Mouse (Mus musculus) hindbrain, postnatal 0 days (tissue): ENCODE measurements around the gene Trib3. TPM values are rescaled to one million over a fixed set of nuclear protein-coding genes. Genes with fewer than 3 reads are reported as not detected.
"Not testable (repeated sequence)": the region's sequence is repeated elsewhere in the genome, so short reads cannot be mapped to it uniquely, and the experiment has no call there.

Source experiments
- ATAC-seq: fragments of 200-750 bp; cut with Nextera tagmentation; 2 replicates; pipeline ENCODE4 v1.8.0; 2017; ENCODE audit warnings: mild to moderate bottlenecking, moderate TSS enrichment, moderate library complexity
- DNase-seq: peaks from one replicate; pipeline ENCODE4 v3.0.0-alpha.2; 2015; ENCODE audit warnings: low spot score
- H3K27ac ChIP-seq: fragments of 300-500 bp; sonication (generic); 2 replicates; pipeline ENCODE4 v1.5.1; 2014; ENCODE audit warnings: mild to moderate bottlenecking
- H3K27me3 ChIP-seq: fragments of 300-500 bp; sonication (generic); 2 replicates; pipeline ENCODE4 v1.6.1; 2014; ENCODE audit warnings: low read length, mixed read lengths; ENCODE audit not compliant: insufficient read depth
- H3K36me3 ChIP-seq: fragments of 300-500 bp; sonication (generic); 2 replicates; pipeline ENCODE4 v1.6.1; 2014; ENCODE audit warnings: low read length, mixed read lengths; ENCODE audit not compliant: insufficient read depth
- H3K4me1 ChIP-seq: fragments of 300-500 bp; sonication (generic); 2 replicates; pipeline ENCODE4 v1.6.1; 2014; ENCODE audit warnings: antibody characterized with exemption, low read length, mixed read lengths; ENCODE audit not compliant: insufficient read depth
- H3K4me2 ChIP-seq: fragments of 300-500 bp; sonication (generic); 2 replicates; pipeline ENCODE4 v1.6.1; 2014; ENCODE audit warnings: low read depth, mild to moderate bottlenecking, low read length, moderate library complexity, mixed read lengths
- H3K4me3 ChIP-seq: fragments of 300-500 bp; sonication (generic); 2 replicates; pipeline ENCODE4 v1.5.1; 2014; ENCODE audit warnings: low read length
- H3K9ac ChIP-seq: fragments of 300-500 bp; sonication (generic); replicated peaks from 2 replicates; pipeline ENCODE4 v1.6.1; 2014; ENCODE audit warnings: mild to moderate bottlenecking, low read length, moderate library complexity, mixed read lengths
- H3K9me3 ChIP-seq: fragments of 300-500 bp; sonication (generic); 2 replicates; pipeline ENCODE4 v1.6.1; 2016; ENCODE audit warnings: low read length, mixed read lengths
- CTCF ChIP-seq: IDR thresholded peaks from 2 replicates; pipeline ENCODE4 v1.5.1; 2016; ENCODE audit warnings: antibody characterized with exemption, control low read depth, low read depth
- WGBS: fragments of 180-500 bp; shearing (Covaris S2); extraction: QIAGEN DNeasy Blood & Tissue Kit; methylation state at CpG from one replicate; pipeline ENCODE4 v1.1.7; 2014; 5-methylcytosine and 5-hydroxymethylcytosine counted together
- polyA plus RNA-seq: library from polyadenylated mRNA; unstranded; fragments of >200 nt; fragmentation: Nextera tagmentation; extraction: Ambion mirVana; gene quantifications from 2 replicates; pipeline ENCODE4 v1.2.1, GENCODE M21; 2015
- total RNA-seq: library from RNA; depleted of rRNA; stranded (reverse); fragments of >200 nt; gene quantifications from 2 replicates; pipeline ENCODE4 v1.2.3, GENCODE M21; 2014

The Trib3 gene
- total and polyA plus RNA-seq, 2 experiments from 2014 or later: 2.5 to 2.7 TPM

- no peak overlapping the region for H3K4me3 ChIP-seq
- WGBS: 60% methylated on average over 7 of the region's 7 CpGs
Observed at GRCm38 (mm10) chr2:152360271-152360775, 16.5 kb upstream of the Trib3 start.

GRCm38 (mm10) chr2:152359616-152360015 is 15.8 kb upstream of the Trib3 start:
- Histone ChIP-seq H3K27me3 (no peaks in the 10 kb centered on the region), H3K9me3 (no peaks in the 10 kb centered on the region), H3K9ac (no peak overlapping the region), H3K27ac (no peak overlapping the region), H3K4me2 (no peak overlapping the region), H3K36me3 (no peaks in the 10 kb centered on the region), H3K4me1 (no peaks in the 10 kb centered on the region), H3K4me3 (no peak overlapping the region)
- no peak for ATAC-seq
- no peak for DNase-seq
- 84% methylated on average over 5 of the region's 5 CpGs for WGBS
- no peak for TF ChIP-seq CTCF

More at GRCm38 (mm10) chr2:152360271-152360775, 16.5 kb upstream of the Trib3 start:
- Histone ChIP-seq H3K9ac (no peak overlapping the region), H3K4me1 (no peaks in the 10 kb centered on the region), H3K27ac (no peak overlapping the region), H3K9me3 (no peaks in the 10 kb centered on the region), H3K4me2 (no peak overlapping the region), H3K36me3 (no peaks in the 10 kb centered on the region), H3K27me3 (no peaks in the 10 kb centered on the region)
- DNase-seq (no peak), ATAC-seq (no peak)
- no peak for TF ChIP-seq CTCF

GRCm38 (mm10) chr2:152358977-152359376 is 15.1 kb upstream of the Trib3 start:
- H3K36me3 ChIP-seq, H3K9me3 ChIP-seq, H3K4me3 ChIP-seq, H3K27ac ChIP-seq, DNase-seq, H3K9ac ChIP-seq, H3K4me1 ChIP-seq, ATAC-seq, H3K4me2 ChIP-seq, H3K27me3 ChIP-seq: not testable (repeated sequence)
- peak; percentile 31; the same call in 1 of the 2 replicates for TF ChIP-seq CTCF
- 75% methylated on average over 5 of the region's 5 CpGs for WGBS

GRCm38 (mm10) chr2:152357254-152357653 is 13.4 kb upstream of the Trib3 start:
- H3K9ac ChIP-seq: no peak overlapping the region
- ATAC-seq (no peak), DNase-seq (no peak)
- H3K4me3 ChIP-seq: no peak overlapping the region
- H3K9me3 ChIP-seq: no peaks in the 10 kb centered on the region
- no peaks in the 10 kb centered on the region for H3K27me3 ChIP-seq
- H3K4me2 ChIP-seq: no peak overlapping the region
- 85% methylated on average over 3 of the region's 3 CpGs for WGBS
- H3K36me3 ChIP-seq: no peaks in the 10 kb centered on the region
- H3K27ac ChIP-seq: no peak overlapping the region
- no peaks in the 10 kb centered on the region for H3K4me1 ChIP-seq
- TF ChIP-seq CTCF: no peak

GRCm38 (mm10) chr2:152349842-152350540 is 6.2 kb upstream of the Trib3 start:
- Histone ChIP-seq H3K9ac (no peak overlapping the region), H3K4me2 (no peak overlapping the region), H3K9me3 (no peaks in the 10 kb centered on the region), H3K27me3 (no peaks in the 10 kb centered on the region), H3K4me1 (no peaks in the 10 kb centered on the region), H3K4me3 (no peak overlapping the region), H3K36me3 (no peaks in the 10 kb centered on the region), H3K27ac (no peak overlapping the region)
- ATAC-seq (0 out of 2 replicates have a peak, but pooled peaks have one; percentile 32), DNase-seq (peak; percentile 32)
- TF ChIP-seq CTCF: no peak
- WGBS: 87% methylated on average over 8 of the region's 8 CpGs

- no peak for ATAC-seq
- Histone ChIP-seq H3K4me2 (no peak overlapping the region), H3K9ac (no peak overlapping the region), H3K36me3 (no peaks in the 10 kb centered on the region), H3K4me3 (no peak overlapping the region), H3K9me3 (no peaks in the 10 kb centered on the region), H3K27ac (no peak overlapping the region), H3K27me3 (no peaks in the 10 kb centered on the region), H3K4me1 (peaks cover 3% of the 10 kb centered on the region; the same call in 1 of the 2 replicates)
- TF ChIP-seq CTCF: no peak
- no peak for DNase-seq
- 93% methylated on average over 6 of the region's 6 CpGs for WGBS
Observed at GRCm38 (mm10) chr2:152349205-152349604, 5.4 kb upstream of the Trib3 start.

- DNase-seq (no peak), ATAC-seq (no peak)
- no peak overlapping the region for H3K27ac ChIP-seq
- no peaks in the 10 kb centered on the region for H3K27me3 ChIP-seq
- WGBS: 78% methylated on average over 2 of the region's 2 CpGs
- no peak for TF ChIP-seq CTCF
- peaks cover 4% of the 10 kb centered on the region; the same call in 1 of the 2 replicates for H3K4me1 ChIP-seq
- H3K4me2 ChIP-seq: no peak overlapping the region
- no peaks in the 10 kb centered on the region for H3K36me3 ChIP-seq
- H3K9ac ChIP-seq: no peak overlapping the region
- H3K4me3 ChIP-seq: no peak overlapping the region
- no peaks in the 10 kb centered on the region for H3K9me3 ChIP-seq
Observed at GRCm38 (mm10) chr2:152347722-152348121, 3.9 kb upstream of the Trib3 start.
